Mouse (Mus musculus) liver, embryonic 13.5 days (tissue): ENCODE results near the gene Serpina12. TPM values are rescaled to one million over a fixed set of nuclear protein-coding genes. Genes with fewer than 3 reads are reported as not detected.

Experiments
- ATAC-seq: fragments of 200-750 bp; cut with Nextera tagmentation; 2 replicates; pipeline ENCODE4 v1.8.0; 2017; ENCODE audit warnings: low read depth, mild to moderate bottlenecking, moderate number of reproducible peaks, moderate library complexity
- DNase-seq: peaks from one replicate; pipeline ENCODE4 v3.0.0; 2022
- H3K27ac ChIP-seq: fragments of 300-500 bp; sonication (generic); 2 replicates; pipeline ENCODE4 v1.5.1; 2015; ENCODE audit warnings: moderate library complexity, mild to moderate bottlenecking, inconsistent platforms
- H3K27me3 ChIP-seq: fragments of 300-500 bp; sonication (generic); 2 replicates; pipeline ENCODE4 v1.6.1; 2015; ENCODE audit warnings: mild to moderate bottlenecking, inconsistent platforms
- H3K36me3 ChIP-seq: fragments of 300-500 bp; sonication (generic); 2 replicates; pipeline ENCODE4 v1.6.1; 2015; ENCODE audit warnings: mild to moderate bottlenecking, inconsistent platforms
- H3K4me1 ChIP-seq: fragments of 300-500 bp; sonication (generic); replicated peaks from 2 replicates; pipeline ENCODE4 v1.6.1; 2015; ENCODE audit warnings: inconsistent platforms
- H3K4me2 ChIP-seq: fragments of 300-500 bp; sonication (generic); 2 replicates; pipeline ENCODE4 v1.6.1; 2015; ENCODE audit warnings: inconsistent platforms, mild to moderate bottlenecking, moderate library complexity
- H3K4me3 ChIP-seq: fragments of 300-500 bp; sonication (generic); replicated peaks from 2 replicates; pipeline ENCODE4 v1.5.1; 2015; ENCODE audit warnings: mild to moderate bottlenecking, inconsistent platforms
- H3K9ac ChIP-seq: fragments of 300-500 bp; sonication (generic); 2 replicates; pipeline ENCODE4 v1.6.1; 2015; ENCODE audit warnings: mild to moderate bottlenecking, inconsistent platforms
- H3K9me3 ChIP-seq: fragments of 300-500 bp; sonication (generic); replicated peaks from 2 replicates; pipeline ENCODE4 v1.6.1; 2016; ENCODE audit warnings: inconsistent platforms
- WGBS: fragments of 180-500 bp; shearing (Covaris S2); methylation state at CpG from one replicate; pipeline ENCODE4 v1.1.7; 2015; ENCODE audit not compliant: insufficient replicate concordance; 5-methylcytosine and 5-hydroxymethylcytosine counted together
- polyA plus RNA-seq: library from polyadenylated mRNA; unstranded; fragments of >200 nt; fragmentation: Nextera tagmentation; extraction: Ambion mirVana; gene quantifications from 2 replicates; pipeline ENCODE4 v1.2.1, GENCODE M21; 2015

Serpina12 gene
- polyA plus RNA-seq, 1 experiment from 2014 or later: not detected

GRCm38 (mm10) chr12:104004689-104005088, 39.6 kb downstream of the Serpina12 start:
- H3K36me3 ChIP-seq: no peaks in the 10 kb centered on the region
- no peak for ATAC-seq
- H3K27ac ChIP-seq: no peak overlapping the region
- H3K4me1 ChIP-seq: no peaks in the 10 kb centered on the region
- no peak overlapping the region for H3K9ac ChIP-seq
- H3K4me2 ChIP-seq: no peak overlapping the region
- H3K27me3 ChIP-seq: no peaks in the 10 kb centered on the region
- H3K4me3 ChIP-seq: no peak overlapping the region
- WGBS: 71% methylated on average over 5 of the region's 5 CpGs
- H3K9me3 ChIP-seq: 0 out of 2 replicates have a peak, but pooled peaks cover 7% of the 10 kb centered on the region
- no peak for DNase-seq

- 40% methylated on average over 4 of the region's 4 CpGs for WGBS
- Histone ChIP-seq H3K9me3 (0 out of 2 replicates have a peak, but pooled peaks cover 7% of the 10 kb centered on the region), H3K9ac (no peak overlapping the region), H3K36me3 (no peaks in the 10 kb centered on the region), H3K4me2 (no peak overlapping the region), H3K4me1 (no peaks in the 10 kb centered on the region), H3K27ac (no peak overlapping the region), H3K4me3 (no peak overlapping the region), H3K27me3 (no peaks in the 10 kb centered on the region)
- DNase-seq: no peak
- no peak for ATAC-seq
Measured at GRCm38 (mm10) chr12:104003238-104003612, 41.0 kb downstream of the Serpina12 start.

DNA sequence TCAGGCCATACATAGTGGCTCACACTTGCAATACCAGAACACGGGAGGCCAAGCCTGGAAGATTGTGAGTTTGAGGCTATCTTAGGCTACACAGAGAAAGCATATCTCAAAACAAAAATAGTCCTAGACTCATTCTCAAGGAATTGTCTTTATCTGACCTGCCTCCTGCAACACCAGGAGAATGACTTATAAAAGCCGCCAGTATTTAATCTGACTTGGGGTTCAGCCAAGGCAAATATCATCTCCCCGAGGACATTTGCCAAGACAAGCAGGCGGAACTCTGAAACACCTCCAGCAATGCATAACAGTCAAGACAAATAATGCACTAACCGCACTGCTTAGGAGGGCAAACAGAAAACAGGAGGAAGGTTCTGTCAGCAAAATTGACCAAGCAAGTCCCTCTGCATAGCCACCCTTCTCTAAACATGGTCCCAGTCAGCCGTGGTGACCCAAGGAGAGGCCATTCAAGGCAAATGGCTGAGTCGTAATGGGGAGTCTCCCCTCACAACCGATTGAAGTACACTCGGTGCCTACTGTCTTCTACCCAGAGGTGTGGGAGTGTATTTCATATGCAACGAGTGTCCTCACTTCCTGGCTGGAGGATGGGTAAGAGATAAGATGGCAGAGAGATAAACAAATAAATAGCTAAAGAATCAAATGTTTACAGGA, 41.5 kb downstream of the Serpina12 start:
- H3K4me2 ChIP-seq: no peak overlapping the region
- H3K36me3 ChIP-seq: no peaks in the 10 kb centered on the region
- no peak for DNase-seq
- no peak overlapping the region for H3K9ac ChIP-seq
- H3K27me3 ChIP-seq: no peaks in the 10 kb centered on the region
- ATAC-seq: no peak
- no peak overlapping the region for H3K27ac ChIP-seq
- WGBS: 63% methylated on average over 10 of the region's 10 CpGs
- no peak overlapping the region for H3K4me3 ChIP-seq
- H3K9me3 ChIP-seq: 0 out of 2 replicates have a peak, but pooled peaks cover 7% of the 10 kb centered on the region
- no peaks in the 10 kb centered on the region for H3K4me1 ChIP-seq

DNA sequence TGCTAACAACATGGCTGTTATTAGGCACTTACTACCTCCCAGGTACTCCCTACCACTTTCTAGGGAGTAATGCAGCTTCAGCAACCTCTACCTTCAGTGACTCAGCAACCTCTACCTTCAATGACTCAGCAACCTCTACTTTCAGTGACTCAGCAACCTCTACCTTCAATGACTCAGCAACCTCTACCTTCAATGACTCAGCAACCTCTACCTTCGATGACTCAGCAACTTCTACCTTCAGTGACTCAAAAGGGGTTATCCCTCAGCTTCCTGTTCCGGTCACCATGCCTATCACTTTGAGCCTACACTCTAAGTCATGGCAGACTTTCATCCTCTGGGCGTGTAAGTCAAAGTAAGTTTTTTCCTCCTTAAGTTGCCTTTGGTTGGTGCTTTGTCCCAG, 43.6 kb downstream of the Serpina12 start:
- Histone ChIP-seq H3K4me2 (no peak overlapping the region), H3K4me1 (no peaks in the 10 kb centered on the region), H3K4me3 (no peak overlapping the region), H3K9me3 (0 out of 2 replicates have a peak, but pooled peaks cover 7% of the 10 kb centered on the region), H3K9ac (no peak overlapping the region), H3K27me3 (no peaks in the 10 kb centered on the region), H3K27ac (no peak overlapping the region), H3K36me3 (no peaks in the 10 kb centered on the region)
- WGBS: 69% methylated on average over 3 of the region's 3 CpGs
- ATAC-seq (no peak), DNase-seq (no peak)

DNA sequence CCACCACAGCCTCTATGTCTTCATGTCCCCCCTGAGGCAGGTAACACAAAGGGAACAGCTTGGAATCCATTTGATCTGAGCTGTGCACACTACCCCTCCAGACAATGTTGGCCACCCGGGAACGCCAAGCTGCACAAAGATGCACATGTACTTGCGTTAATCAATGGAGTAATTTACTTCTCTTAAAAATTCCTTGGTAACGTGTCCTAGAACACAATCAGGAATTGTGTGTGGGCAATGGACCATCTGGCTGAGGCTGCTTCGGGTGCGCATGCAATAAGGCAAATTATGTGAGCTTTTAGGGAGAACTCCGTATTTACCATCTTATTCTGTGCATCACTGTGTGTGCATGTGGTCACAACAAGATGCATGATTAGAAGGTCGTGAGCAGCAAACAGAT, 44.6 kb downstream of the Serpina12 start:
- H3K36me3 ChIP-seq: no peaks in the 10 kb centered on the region

DNA sequence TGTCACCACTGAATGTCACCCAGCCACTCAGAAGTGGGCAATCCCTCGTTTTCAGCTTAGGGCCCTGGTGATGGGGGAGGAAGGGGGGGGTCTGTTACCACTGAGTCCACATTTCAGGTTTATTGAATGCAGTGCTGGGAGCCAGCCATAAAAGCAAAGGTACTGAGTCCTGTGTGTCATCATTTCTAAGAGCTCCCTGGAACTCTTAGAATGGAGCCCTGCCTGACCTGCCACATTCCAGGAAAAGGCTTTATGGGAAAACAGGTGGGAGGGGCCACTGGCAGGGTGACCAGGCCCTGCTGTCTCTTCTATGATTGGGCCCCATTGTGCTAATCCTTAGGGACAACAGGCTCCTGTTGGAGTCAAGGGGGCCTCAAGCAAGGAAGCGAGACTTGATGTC, 47.7 kb downstream of the Serpina12 start:
- Histone ChIP-seq H3K4me2 (no peak overlapping the region), H3K4me3 (no peak overlapping the region), H3K36me3 (no peaks in the 10 kb centered on the region), H3K4me1 (no peaks in the 10 kb centered on the region), H3K27ac (no peak overlapping the region), H3K9ac (no peak overlapping the region), H3K9me3 (0 out of 2 replicates have a peak, but pooled peaks cover 4% of the 10 kb centered on the region), H3K27me3 (no peaks in the 10 kb centered on the region)
- DNase-seq (no peak), ATAC-seq (no peak)
- WGBS: 53% methylated on average over 2 of the region's 2 CpGs

More for the DNA sequence above, 44.6 kb downstream of the Serpina12 start:
- no peak for ATAC-seq
- Histone ChIP-seq H3K4me3 (no peak overlapping the region), H3K27me3 (no peaks in the 10 kb centered on the region), H3K4me2 (no peak overlapping the region), H3K27ac (no peak overlapping the region), H3K4me1 (no peaks in the 10 kb centered on the region), H3K9me3 (0 out of 2 replicates have a peak, but pooled peaks cover 7% of the 10 kb centered on the region), H3K9ac (no peak overlapping the region)
- WGBS: 75% methylated on average over 8 of the region's 8 CpGs
- DNase-seq: no peak

- DNase-seq (no peak), ATAC-seq (no peak)
- no peaks in the 10 kb centered on the region for H3K9me3 ChIP-seq
- H3K4me3 ChIP-seq: no peak overlapping the region
- no peaks in the 10 kb centered on the region for H3K36me3 ChIP-seq
- H3K4me1 ChIP-seq: no peaks in the 10 kb centered on the region; the same call in 1 of the 2 replicates
- H3K4me2 ChIP-seq: no peak overlapping the region
- no peak overlapping the region for H3K9ac ChIP-seq
- H3K27me3 ChIP-seq: no peaks in the 10 kb centered on the region
- 32% methylated on average over 5 of the region's 5 CpGs for WGBS
- no peak overlapping the region for H3K27ac ChIP-seq
Measured at GRCm38 (mm10) chr12:103995292-103996072, 48.8 kb downstream of the Serpina12 start.

DNA sequence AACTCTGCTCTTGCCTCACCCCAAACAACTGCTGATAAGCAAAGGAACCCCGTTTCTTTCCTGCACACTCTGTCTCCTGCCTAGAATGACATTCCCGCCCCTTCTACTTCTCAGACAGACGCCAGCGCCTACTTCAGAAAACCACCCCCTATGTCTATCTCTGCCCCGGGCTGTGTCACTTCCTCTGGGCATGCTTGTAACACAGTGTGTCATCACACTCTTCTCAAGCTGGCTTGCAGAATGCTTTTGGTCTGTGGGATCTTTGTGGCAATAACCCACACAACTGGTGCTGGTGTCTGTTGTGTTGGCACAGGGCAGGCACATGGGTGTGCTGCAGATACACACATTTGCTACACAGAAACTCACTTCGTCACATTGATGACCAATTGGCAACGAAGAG, 51.3 kb downstream of the Serpina12 start:
- H3K27ac ChIP-seq: no peak overlapping the region
- H3K4me1 ChIP-seq: peaks cover 3% of the 10 kb centered on the region
- H3K9me3 ChIP-seq: no peaks in the 10 kb centered on the region
- DNase-seq: no peak
- no peaks in the 10 kb centered on the region for H3K36me3 ChIP-seq
- no peak overlapping the region for H3K4me3 ChIP-seq
- 45% methylated on average over 7 of the region's 7 CpGs for WGBS
- ATAC-seq: no peak
- H3K27me3 ChIP-seq: no peaks in the 10 kb centered on the region
- H3K4me2 ChIP-seq: no peak overlapping the region
- H3K9ac ChIP-seq: no peak overlapping the region

DNA sequence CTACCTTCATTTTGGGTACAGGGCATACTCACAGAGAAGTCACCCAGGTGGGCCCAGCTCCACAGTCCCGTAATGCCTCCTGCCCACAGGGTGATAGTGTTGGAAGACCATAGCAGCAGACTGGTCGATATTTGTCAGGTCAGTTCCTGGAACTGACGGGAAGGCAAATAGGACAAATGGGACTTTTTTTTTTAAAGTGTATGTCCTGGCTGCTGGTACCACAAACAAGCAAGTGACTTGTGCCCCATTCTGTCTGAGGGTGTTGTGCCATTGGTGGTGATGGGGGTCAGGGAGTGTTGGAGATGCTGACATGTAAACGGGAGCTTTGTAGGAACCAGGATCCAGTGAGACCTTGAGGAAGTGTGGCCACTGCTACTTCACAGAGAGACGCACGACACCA, 54.4 kb downstream of the Serpina12 start, which contains the start of gene Serpina11:
Serpina11 (minus strand) TSS at position 101 of the 400 bp plus-strand sequence.
- Histone ChIP-seq H3K4me3 (no peak within 1 kb of the TSS), H3K4me1 (peaks cover 4% of the 10 kb centered on the region), H3K27ac (peak within 1 kb of the TSS; percentile 70), H3K27me3 (no peaks in the 10 kb centered on the region), H3K36me3 (no peaks in the 10 kb centered on the region), H3K9ac (no peak within 1 kb of the TSS), H3K4me2 (0 out of 2 replicates have a peak within 1 kb of the TSS, but pooled peaks have one; percentile 19), H3K9me3 (no peaks in the 10 kb centered on the region)
- 64% methylated on average over 6 of the region's 6 CpGs for WGBS
- no peak for ATAC-seq
- no peak for DNase-seq

DNA sequence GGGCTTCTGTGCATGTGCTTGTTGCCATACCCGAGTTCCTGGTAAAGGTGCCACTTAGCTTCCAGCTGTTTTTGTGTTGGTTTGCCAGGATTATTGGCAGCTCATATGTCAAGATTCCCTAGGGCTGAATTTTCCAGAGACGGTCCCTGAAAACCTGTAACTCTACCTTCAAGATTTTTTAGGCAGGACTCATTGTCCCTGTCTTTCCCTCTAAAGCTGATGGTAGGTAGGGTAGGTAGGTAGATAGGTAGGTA, 54.8 kb downstream of the Serpina12 start:
- Histone ChIP-seq H3K27ac (peak overlapping the region; percentile 70), H3K4me1 (peaks cover 4% of the 10 kb centered on the region), H3K36me3 (no peaks in the 10 kb centered on the region), H3K9me3 (no peaks in the 10 kb centered on the region), H3K4me2 (0 out of 2 replicates have a peak overlapping the region, but pooled peaks have one; percentile 19), H3K9ac (no peak overlapping the region), H3K27me3 (no peaks in the 10 kb centered on the region), H3K4me3 (no peak overlapping the region)
- WGBS: 59% methylated on average over 2 of the region's 2 CpGs
- DNase-seq: no peak
- ATAC-seq: no peak

DNA sequence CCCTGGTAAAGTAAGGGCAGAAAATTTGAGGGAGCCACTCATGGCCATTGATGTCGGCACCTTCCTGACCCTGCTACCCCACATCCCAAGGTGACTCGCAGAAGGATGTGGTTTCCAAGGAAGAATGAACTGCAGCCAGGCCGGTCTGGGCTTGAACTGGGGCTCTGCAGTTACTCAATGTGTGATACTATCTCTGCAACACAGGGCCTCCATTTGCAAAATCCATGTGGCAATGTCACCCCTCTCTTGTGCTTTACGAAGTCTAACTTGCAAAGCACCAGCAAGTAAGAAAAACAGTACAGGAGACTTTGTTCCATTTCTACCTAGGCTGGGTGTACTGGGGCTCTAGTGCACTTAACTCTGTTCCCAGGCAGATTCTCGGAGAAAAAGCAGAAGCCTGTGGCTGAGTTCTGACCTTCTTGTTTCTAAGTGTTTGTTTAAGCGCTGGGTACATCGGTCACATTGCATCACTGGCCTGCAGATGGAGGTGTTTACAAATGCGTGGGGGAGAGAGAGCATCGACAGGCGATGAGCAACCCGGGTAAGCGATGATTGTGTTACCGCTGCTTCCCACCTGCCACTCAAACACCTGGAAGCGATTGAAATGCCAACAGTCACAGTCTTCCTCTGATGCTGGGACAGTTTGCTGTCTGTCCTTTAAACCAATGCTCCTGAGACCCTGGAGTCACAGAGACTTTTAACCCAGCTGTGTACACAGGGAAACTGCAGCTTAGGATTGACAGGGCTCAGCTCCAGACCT, 55.3 kb downstream of the Serpina12 start:
- no peak for DNase-seq
- H3K27ac ChIP-seq: peak overlapping the region; percentile 70
- peaks cover 4% of the 10 kb centered on the region for H3K4me1 ChIP-seq
- H3K9ac ChIP-seq: no peak overlapping the region
- H3K27me3 ChIP-seq: no peaks in the 10 kb centered on the region
- no peak overlapping the region for H3K4me3 ChIP-seq
- 0 out of 2 replicates have a peak overlapping the region, but pooled peaks have one; percentile 19 for H3K4me2 ChIP-seq
- no peaks in the 10 kb centered on the region for H3K9me3 ChIP-seq
- ATAC-seq: peak; percentile 61
- H3K36me3 ChIP-seq: no peaks in the 10 kb centered on the region
- whole genome bisulfite sequencing: 39% methylated on average over 14 of the region's 14 CpGs
